In the genomic region with DNA sequence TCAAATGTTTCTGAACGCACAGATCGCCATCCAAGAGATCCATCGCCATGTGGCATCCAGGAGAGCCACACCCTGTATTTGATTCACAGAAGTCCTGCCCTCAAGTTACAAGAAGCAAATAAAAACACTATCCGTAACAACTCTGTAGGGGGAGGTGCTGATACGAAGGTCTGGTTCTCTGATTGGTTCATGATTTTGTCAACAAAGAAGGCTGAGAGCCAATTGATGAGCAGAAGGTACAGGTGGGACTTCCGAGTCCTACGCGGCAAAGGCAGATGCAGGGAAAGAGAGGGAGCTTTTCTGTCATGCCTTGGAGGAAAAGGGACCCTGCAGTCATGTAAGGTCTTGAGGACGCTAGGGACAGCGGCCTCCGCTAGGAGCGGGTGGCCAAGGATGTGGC, we compare ENCODE assay signal across 8 mouse cellular contexts. TPM values are rescaled to one million over a fixed set of nuclear protein-coding genes. Genes with fewer than 3 reads are reported as not detected.
A peak's percentile ranks its signal among the peaks of the same experiment; 100 is the strongest.
DNase-seq lines count a peak whose midpoint lies in the region; ATAC-seq and TF ChIP-seq lines count a peak whose summit lies in the region.
"Had no signal": no experiment of that assay in that cellular context is flagged by ENCODE, and none has a peak within 500 bp of the region (broad histone marks: within the 10 kb centered on the region; RNA-seq: fewer than 3 reads in every experiment).

No protein-coding gene starts in this region.

- H3K27me3 ChIP-seq in embryonic facial prominence, embryonic 15.5 days, result no peaks in the 10 kb centered on the region
- no peaks in the 10 kb centered on the region for H3K27me3 ChIP-seq in kidney, embryonic 15.5 days

- H3K27ac ChIP-seq in layer of hippocampus, adult 2 months, result no peak overlapping the region
- peak overlapping the region; percentile 11; the same call in 1 of the 2 replicates for H3K27ac ChIP-seq in embryonic facial prominence, embryonic 15.5 days (replicated peaks)
- peak overlapping the region; percentile 58; the same call in 1 of the 2 replicates for H3K27ac ChIP-seq in kidney, embryonic 15.5 days
- no peak overlapping the region for H3K27ac ChIP-seq in olfactory bulb, adult 2 months (ENCODE audit: insufficient read depth, low read depth, low read length)

- H3K9me3 ChIP-seq in embryonic facial prominence, embryonic 15.5 days (replicated peaks), result no peaks in the 10 kb centered on the region
- no peaks in the 10 kb centered on the region for H3K9me3 ChIP-seq in kidney, embryonic 15.5 days (replicated peaks)

- no peak for DNase-seq in layer of hippocampus, adult 2 months (ENCODE audit: low spot score in 2 of 2)
- DNase-seq in layer of hippocampus, adult 18-20 months (ENCODE audit: low spot score in 2 of 2), result no peak
- DNase-seq in ovary, postnatal 14 days (ENCODE audit: low spot score), result no peak
- no peak for DNase-seq in lung, postnatal 14 days

- no peak for TF ChIP-seq POLR2A in olfactory bulb, adult 2 months (IDR thresholded peaks at IDR 0.05; ENCODE audit: insufficient read depth, low read depth, low read length)

- peak overlapping the region; percentile 19; the same call in 1 of the 2 replicates for H3K4me3 ChIP-seq in layer of hippocampus, adult 2 months
- peak overlapping the region; percentile 12; the same call in 1 of the 2 replicates for H3K4me3 ChIP-seq in embryonic facial prominence, embryonic 15.5 days (replicated peaks)
- H3K4me3 ChIP-seq in kidney, embryonic 15.5 days (replicated peaks), result peak overlapping the region; percentile 19
- peak overlapping the region; percentile 9; the same call in 1 of the 2 replicates for H3K4me3 ChIP-seq in olfactory bulb, adult 2 months (ENCODE audit: insufficient read depth, low read depth, low read length)
- H3K4me3 ChIP-seq: myocyte had no signal

- 65% methylated on average over 12 of the region's 12 CpGs for WGBS in embryonic facial prominence, embryonic 15.5 days
- WGBS in kidney, embryonic 15.5 days, result 77% methylated on average over 12 of the region's 12 CpGs
- 79% methylated on average over 12 of the region's 12 CpGs for WGBS in olfactory bulb, adult 2 months

- H3K4me2 ChIP-seq in embryonic facial prominence, embryonic 15.5 days (replicated peaks), result 0 out of 2 replicates have a peak overlapping the region, but pooled peaks have one; percentile 4
- peak overlapping the region; percentile 39 for H3K4me2 ChIP-seq in kidney, embryonic 15.5 days

- no peaks in the 10 kb centered on the region for H3K36me3 ChIP-seq in embryonic facial prominence, embryonic 15.5 days
- peaks cover 25% of the 10 kb centered on the region for H3K36me3 ChIP-seq in kidney, embryonic 15.5 days

- H3K9ac ChIP-seq in embryonic facial prominence, embryonic 15.5 days, result no peak overlapping the region
- H3K9ac ChIP-seq in kidney, embryonic 15.5 days, result no peak overlapping the region

- no peak for ATAC-seq in embryonic facial prominence, embryonic 15.5 days (ENCODE audit: insufficient number of reproducible peaks, low FRiP score, low TSS enrichment, low read depth)
- no peak for ATAC-seq in kidney, embryonic 15.5 days (replicated peaks; ENCODE audit: low FRiP score)

- H3K4me1 ChIP-seq in embryonic facial prominence, embryonic 15.5 days, result peaks cover 48% of the 10 kb centered on the region
- peaks cover 38% of the 10 kb centered on the region for H3K4me1 ChIP-seq in kidney, embryonic 15.5 days
- peaks cover 3% of the 10 kb centered on the region; the same call in 1 of the 2 replicates for H3K4me1 ChIP-seq in olfactory bulb, adult 2 months (ENCODE audit: control insufficient read depth, insufficient read depth, low read length)

- no peak for TF ChIP-seq CTCF in layer of hippocampus, adult 2 months (conservative IDR thresholded peaks at IDR 0.05)
- no peak for TF ChIP-seq CTCF in olfactory bulb, adult 2 months (IDR thresholded peaks at IDR 0.05; ENCODE audit: insufficient read depth, low read depth, low read length)

RNA-seq across cellular contexts. Expression of gene Slc38a4, which starts 53.0 kb away (rescaled TPM):
- total RNA-seq in layer of hippocampus, adult 2 months (2021), result 1 to 10 TPM in 1 of 2 experiments, under 1 TPM in 1; 0.82 to 1.2 TPM
- total RNA-seq in layer of hippocampus, adult 18-20 months (2021), result under 1 TPM; 0.57 to 0.79 TPM
- polyA plus RNA-seq in embryonic facial prominence, embryonic 15.5 days (2015; fragmentation: Nextera tagmentation; extraction: Ambion mirVana), result 54.7 and 56.1 TPM in 2 replicates
- 72.7 and 76.0 TPM in 2 replicates for polyA plus RNA-seq in kidney, embryonic 15.5 days (2015; fragmentation: Nextera tagmentation; extraction: Ambion mirVana)
- polyA plus RNA-seq in olfactory bulb, adult 2 months (2012; ENCODE audit: insufficient read depth, insufficient read length, low replicate concordance, missing spikeins), result not detected in 2 replicates

Comparison
In these comparisons a context has a peak if more than half of its experiments do, and no peak if none do; other contexts are left out.
1. H3K27ac ChIP-seq: peak in embryonic facial prominence, embryonic 15.5 days (single experiment) and kidney, embryonic 15.5 days (single experiment); none in layer of hippocampus, adult 2 months (single experiment) and olfactory bulb, adult 2 months (single experiment).
2. RNA of gene Slc38a4, which starts 53.0 kb away (polyA plus RNA-seq): 72.7 to 76.0 TPM in kidney, embryonic 15.5 days and 54.7 to 56.1 TPM in embryonic facial prominence, embryonic 15.5 days; not detected in olfactory bulb, adult 2 months; every median in the first group is over 10 times any median in the second.
3. Peak in every context shown above with its lines, with median percentiles within 50 percentile points of each other: H3K4me3 ChIP-seq.